Mouse (Mus musculus): ENCODE measurements around the gene Tctn1. TPM values are rescaled to one million over a fixed set of nuclear protein-coding genes. Genes with fewer than 3 reads are reported as not detected.

Tctn1 gene
- polyA plus RNA-seq (2015; fragmentation: Nextera tagmentation; extraction: Ambion mirVana), result 3.6 and 4.8 TPM in 2 replicates

GRCm38 (mm10) chr5:122263933-122264905, at the start of gene Tctn1:
TSS of gene Tctn1 (minus strand) at chr5:122264460.
- Histone ChIP-seq H3K4me1 (replicated peaks; ENCODE audit: control insufficient read depth, insufficient read depth, low read length) (peaks cover 15% of the 10 kb centered on the region), H3K4me3 (replicated peaks; ENCODE audit: low read length) (peak within 1 kb of the TSS; percentile 76), H3K9me3 (ENCODE audit: control insufficient read depth, low read length) (no peaks in the 10 kb centered on the region), H3K9ac (replicated peaks; ENCODE audit: low read depth, low read length) (peak within 1 kb of the TSS; percentile 83), H3K36me3 (ENCODE audit: control insufficient read depth, insufficient read depth) (no peaks in the 10 kb centered on the region; the same call in 1 of the 2 replicates), H3K4me2 (ENCODE audit: low read length) (peak within 1 kb of the TSS; percentile 66), H3K27ac (ENCODE audit: low read length) (peak within 1 kb of the TSS; percentile 79), H3K27me3 (replicated peaks; ENCODE audit: control insufficient read depth, insufficient read depth, low read length) (no peaks in the 10 kb centered on the region)
- peak; percentile 99 for ATAC-seq
- WGBS, result under 1% methylated on average over 49 of the region's 49 CpGs

- 94% methylated on average over 17 of the region's 17 CpGs for WGBS
- H3K9ac ChIP-seq (replicated peaks; ENCODE audit: low read depth, low read length), result no peak overlapping the region
- no peaks in the 10 kb centered on the region for H3K27me3 ChIP-seq (replicated peaks; ENCODE audit: control insufficient read depth, insufficient read depth, low read length)
- H3K4me1 ChIP-seq (replicated peaks; ENCODE audit: control insufficient read depth, insufficient read depth, low read length), result no peaks in the 10 kb centered on the region
- H3K4me2 ChIP-seq (ENCODE audit: low read length), result no peak overlapping the region
- H3K9me3 ChIP-seq (ENCODE audit: control insufficient read depth, low read length), result no peaks in the 10 kb centered on the region
- H3K4me3 ChIP-seq (replicated peaks; ENCODE audit: low read length), result no peak overlapping the region
- no peak for ATAC-seq
- H3K27ac ChIP-seq (ENCODE audit: low read length), result no peak overlapping the region
- H3K36me3 ChIP-seq (ENCODE audit: control insufficient read depth, insufficient read depth), result no peaks in the 10 kb centered on the region; the same call in 1 of the 2 replicates
These were observed 48.9 kb upstream of the Tctn1 start for GRCm38 (mm10) chr5:122312942-122313684.

GRCm38 (mm10) chr5:122312346-122312745, 48.1 kb upstream of the Tctn1 start:
- H3K9me3 ChIP-seq (ENCODE audit: control insufficient read depth, low read length), result no peaks in the 10 kb centered on the region
- 83% methylated on average over 4 of the region's 4 CpGs for WGBS
- H3K9ac ChIP-seq (replicated peaks; ENCODE audit: low read depth, low read length), result no peak overlapping the region
- no peaks in the 10 kb centered on the region; the same call in 1 of the 2 replicates for H3K36me3 ChIP-seq (ENCODE audit: control insufficient read depth, insufficient read depth)
- no peak overlapping the region for H3K4me3 ChIP-seq (replicated peaks; ENCODE audit: low read length)
- ATAC-seq, result no peak
- no peak overlapping the region for H3K27ac ChIP-seq (ENCODE audit: low read length)
- H3K27me3 ChIP-seq (replicated peaks; ENCODE audit: control insufficient read depth, insufficient read depth, low read length), result no peaks in the 10 kb centered on the region
- H3K4me2 ChIP-seq (ENCODE audit: low read length), result no peak overlapping the region
- no peaks in the 10 kb centered on the region for H3K4me1 ChIP-seq (replicated peaks; ENCODE audit: control insufficient read depth, insufficient read depth, low read length)

GRCm38 (mm10) chr5:122311692-122312091, 47.4 kb upstream of the Tctn1 start:
- Histone ChIP-seq H3K4me2 (ENCODE audit: low read length) (no peak overlapping the region), H3K27me3 (replicated peaks; ENCODE audit: control insufficient read depth, insufficient read depth, low read length) (no peaks in the 10 kb centered on the region), H3K27ac (ENCODE audit: low read length) (no peak overlapping the region), H3K4me3 (replicated peaks; ENCODE audit: low read length) (no peak overlapping the region), H3K4me1 (replicated peaks; ENCODE audit: control insufficient read depth, insufficient read depth, low read length) (no peaks in the 10 kb centered on the region), H3K9ac (replicated peaks; ENCODE audit: low read depth, low read length) (no peak overlapping the region), H3K9me3 (ENCODE audit: control insufficient read depth, low read length) (no peaks in the 10 kb centered on the region), H3K36me3 (ENCODE audit: control insufficient read depth, insufficient read depth) (no peaks in the 10 kb centered on the region; the same call in 1 of the 2 replicates)
- no peak for ATAC-seq
- WGBS, result 65% methylated on average over 7 of the region's 7 CpGs

- no peaks in the 10 kb centered on the region for H3K27me3 ChIP-seq (replicated peaks; ENCODE audit: control insufficient read depth, insufficient read depth, low read length)
- H3K9ac ChIP-seq (replicated peaks; ENCODE audit: low read depth, low read length), result no peak overlapping the region
- no peaks in the 10 kb centered on the region for H3K4me1 ChIP-seq (replicated peaks; ENCODE audit: control insufficient read depth, insufficient read depth, low read length)
- no peak for ATAC-seq
- 79% methylated on average over 8 of the region's 8 CpGs for WGBS
- no peaks in the 10 kb centered on the region; the same call in 1 of the 2 replicates for H3K36me3 ChIP-seq (ENCODE audit: control insufficient read depth, insufficient read depth)
- no peak overlapping the region for H3K27ac ChIP-seq (ENCODE audit: low read length)
- no peak overlapping the region for H3K4me2 ChIP-seq (ENCODE audit: low read length)
- no peaks in the 10 kb centered on the region for H3K9me3 ChIP-seq (ENCODE audit: control insufficient read depth, low read length)
- no peak overlapping the region for H3K4me3 ChIP-seq (replicated peaks; ENCODE audit: low read length)
These were observed 46.4 kb upstream of the Tctn1 start for GRCm38 (mm10) chr5:122310699-122311098.

- Histone ChIP-seq H3K9ac (replicated peaks; ENCODE audit: low read depth, low read length) (no peak overlapping the region), H3K9me3 (ENCODE audit: control insufficient read depth, low read length) (no peaks in the 10 kb centered on the region), H3K27ac (ENCODE audit: low read length) (no peak overlapping the region), H3K36me3 (ENCODE audit: control insufficient read depth, insufficient read depth) (no peaks in the 10 kb centered on the region; the same call in 1 of the 2 replicates), H3K27me3 (replicated peaks; ENCODE audit: control insufficient read depth, insufficient read depth, low read length) (no peaks in the 10 kb centered on the region), H3K4me2 (ENCODE audit: low read length) (no peak overlapping the region), H3K4me3 (replicated peaks; ENCODE audit: low read length) (no peak overlapping the region), H3K4me1 (replicated peaks; ENCODE audit: control insufficient read depth, insufficient read depth, low read length) (no peaks in the 10 kb centered on the region; the same call in 1 of the 2 replicates)
- no peak for ATAC-seq
- WGBS, result 91% methylated on average over 3 of the region's 3 CpGs
These were observed 42.3 kb upstream of the Tctn1 start for GRCm38 (mm10) chr5:122306536-122306935.

GRCm38 (mm10) chr5:122305472-122305871, 41.2 kb upstream of the Tctn1 start:
- no peaks in the 10 kb centered on the region; the same call in 1 of the 2 replicates for H3K36me3 ChIP-seq (ENCODE audit: control insufficient read depth, insufficient read depth)
- no peak overlapping the region for H3K27ac ChIP-seq (ENCODE audit: low read length)
- H3K27me3 ChIP-seq (replicated peaks; ENCODE audit: control insufficient read depth, insufficient read depth, low read length), result no peaks in the 10 kb centered on the region
- no peak overlapping the region for H3K4me3 ChIP-seq (replicated peaks; ENCODE audit: low read length)
- 93% methylated on average over 7 of the region's 7 CpGs for WGBS
- H3K9me3 ChIP-seq (ENCODE audit: control insufficient read depth, low read length), result no peaks in the 10 kb centered on the region
- H3K4me1 ChIP-seq (replicated peaks; ENCODE audit: control insufficient read depth, insufficient read depth, low read length), result no peaks in the 10 kb centered on the region; the same call in 1 of the 2 replicates
- no peak for ATAC-seq
- no peak overlapping the region for H3K4me2 ChIP-seq (ENCODE audit: low read length)
- H3K9ac ChIP-seq (replicated peaks; ENCODE audit: low read depth, low read length), result no peak overlapping the region

- 87% methylated on average over 6 of the region's 6 CpGs for WGBS
- Histone ChIP-seq H3K4me1 (replicated peaks; ENCODE audit: control insufficient read depth, insufficient read depth, low read length) (no peaks in the 10 kb centered on the region; the same call in 1 of the 2 replicates), H3K27me3 (replicated peaks; ENCODE audit: control insufficient read depth, insufficient read depth, low read length) (no peaks in the 10 kb centered on the region), H3K36me3 (ENCODE audit: control insufficient read depth, insufficient read depth) (no peaks in the 10 kb centered on the region; the same call in 1 of the 2 replicates), H3K4me2 (ENCODE audit: low read length) (no peak overlapping the region), H3K27ac (ENCODE audit: low read length) (no peak overlapping the region), H3K9me3 (ENCODE audit: control insufficient read depth, low read length) (no peaks in the 10 kb centered on the region), H3K4me3 (replicated peaks; ENCODE audit: low read length) (no peak overlapping the region), H3K9ac (replicated peaks; ENCODE audit: low read depth, low read length) (no peak overlapping the region)
- ATAC-seq, result no peak
These were observed 40.3 kb upstream of the Tctn1 start for GRCm38 (mm10) chr5:122304541-122304940.

- Histone ChIP-seq H3K9me3 (ENCODE audit: control insufficient read depth, low read length) (no peaks in the 10 kb centered on the region), H3K4me2 (ENCODE audit: low read length) (no peak overlapping the region), H3K27me3 (replicated peaks; ENCODE audit: control insufficient read depth, insufficient read depth, low read length) (no peaks in the 10 kb centered on the region), H3K27ac (ENCODE audit: low read length) (no peak overlapping the region), H3K36me3 (ENCODE audit: control insufficient read depth, insufficient read depth) (no peaks in the 10 kb centered on the region; the same call in 1 of the 2 replicates), H3K4me3 (replicated peaks; ENCODE audit: low read length) (no peak overlapping the region), H3K9ac (replicated peaks; ENCODE audit: low read depth, low read length) (no peak overlapping the region), H3K4me1 (replicated peaks; ENCODE audit: control insufficient read depth, insufficient read depth, low read length) (no peaks in the 10 kb centered on the region; the same call in 1 of the 2 replicates)
- 79% methylated on average over 7 of the region's 7 CpGs for WGBS
- no peak for ATAC-seq
These were observed 39.7 kb upstream of the Tctn1 start for GRCm38 (mm10) chr5:122303937-122304336.

All from forebrain, embryonic 16.5 days (tissue).